Mouse (Mus musculus) lung, adult 18-20 months (tissue): ENCODE measurements around the gene Prune2.
"Not testable (repeated sequence)": the region's sequence is repeated elsewhere in the genome, so short reads cannot be mapped to it uniquely, and the experiment has no call there.

Experiments
- DNase-seq, 2 experiments: peaks; one replicate each; pipeline ENCODE4 v3.0.0; 2022; ENCODE audit warnings: mixed read lengths in 2 of 2

The Prune2 gene

DNA sequence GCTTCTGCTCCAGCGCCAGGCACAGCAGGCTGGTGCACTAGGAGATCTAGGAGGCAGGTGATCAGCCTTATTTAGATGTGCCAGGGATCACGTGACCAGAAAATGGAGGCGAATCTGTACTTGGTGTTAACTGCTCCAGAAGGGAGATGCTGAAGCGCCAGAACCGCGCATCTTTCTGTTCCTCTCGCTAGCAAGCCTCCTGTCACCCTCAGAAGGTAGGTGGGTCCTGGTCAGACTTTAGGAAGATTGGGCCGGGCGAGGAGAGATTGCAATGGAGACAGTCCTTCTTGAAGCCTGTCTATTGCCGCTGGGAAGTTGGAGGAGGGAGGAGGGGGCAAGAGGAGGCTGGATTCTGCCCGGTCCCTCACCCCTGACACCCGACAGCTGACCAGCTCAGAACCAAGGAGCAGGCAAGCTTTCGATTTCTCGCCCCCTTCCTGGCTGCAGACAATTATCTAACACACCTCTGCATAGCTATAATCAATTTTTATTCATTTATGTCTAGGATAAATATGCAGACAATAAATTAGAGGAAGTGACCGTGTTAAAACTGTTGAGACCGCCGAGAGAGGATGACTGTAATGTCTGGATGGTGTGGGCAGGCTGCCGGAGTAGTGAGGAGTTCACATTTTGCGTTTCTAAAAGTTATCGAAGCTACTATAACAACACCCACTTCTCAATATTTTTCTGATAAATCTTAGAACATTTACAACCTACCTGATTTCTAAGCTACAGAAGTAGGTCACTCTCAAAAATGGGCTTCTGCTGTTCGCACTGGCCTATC is 181.0 kb downstream of the Prune2 start:
- DNase-seq: no peak

DNA sequence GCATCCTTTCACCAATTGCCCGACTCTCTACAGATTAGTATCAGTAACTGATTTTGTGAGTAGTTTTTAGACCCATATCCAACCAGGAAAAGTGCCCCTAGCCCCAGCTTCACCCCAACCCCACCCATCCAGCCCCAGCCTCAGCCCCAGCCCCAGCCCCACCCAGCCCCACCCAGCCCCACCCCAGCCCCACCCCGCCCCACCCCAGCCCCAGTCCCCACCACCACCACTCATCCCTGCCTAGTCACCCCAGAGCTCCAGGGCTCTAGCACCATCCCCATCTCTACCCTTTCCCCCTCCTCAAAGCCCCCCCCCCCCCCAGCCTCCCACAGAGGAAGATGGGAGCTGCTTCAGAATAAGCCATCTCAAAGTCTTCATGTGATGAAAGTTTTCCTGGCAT is 181.7 kb downstream of the Prune2 start:
- no peak for DNase-seq

GRCm38 (mm10) chr19:17138144-17138915 is 182.4 kb downstream of the Prune2 start:
- DNase-seq: no peak

- DNase-seq: no peak
Measured at GRCm38 (mm10) chr19:17140016-17140914, 184.3 kb downstream of the Prune2 start.

- DNase-seq: no peak
Measured at GRCm38 (mm10) chr19:17143245-17143644, 187.3 kb downstream of the Prune2 start.

DNA sequence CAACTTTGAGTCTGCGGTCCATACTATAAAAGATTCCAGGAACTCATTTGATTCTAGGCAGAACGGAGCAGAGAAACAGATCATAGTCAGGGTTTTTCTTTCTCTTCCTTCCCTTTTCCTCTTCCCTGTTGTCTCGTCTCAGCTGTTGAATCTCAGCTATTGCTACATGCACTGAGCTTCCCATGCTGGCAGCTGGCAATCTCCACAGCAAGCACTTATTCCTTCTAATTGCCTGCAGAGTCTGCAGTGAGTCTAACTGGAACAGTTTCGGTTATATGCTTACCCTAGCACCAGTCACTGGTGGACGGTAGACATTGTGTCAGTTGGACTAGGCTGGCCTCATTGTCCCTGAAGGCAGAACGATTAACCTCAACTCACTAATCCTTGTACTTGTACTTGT is 188.3 kb downstream of the Prune2 start:
- DNase-seq: peak in 1 of 2 experiments; percentile 4

DNA sequence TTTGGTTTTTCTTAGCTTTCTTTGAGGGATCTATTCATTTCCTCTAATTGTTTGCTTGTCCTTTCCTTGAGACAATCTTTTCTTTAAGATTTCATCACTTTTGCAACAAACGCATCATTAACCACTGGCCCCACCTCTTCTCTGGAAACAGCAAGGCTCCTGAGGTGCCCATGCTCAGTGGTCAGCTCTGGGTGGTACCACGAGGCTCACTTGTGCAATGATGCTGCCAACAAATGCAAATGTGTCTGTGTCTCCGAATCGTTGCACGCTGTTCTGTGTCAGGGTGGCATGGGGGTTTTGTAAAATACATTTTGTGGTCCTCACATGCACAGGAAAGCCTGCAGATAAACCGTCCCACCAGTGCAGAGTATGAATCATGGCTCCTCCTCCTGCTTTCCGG is 194.1 kb downstream of the Prune2 start:
- no peak for DNase-seq

DNA sequence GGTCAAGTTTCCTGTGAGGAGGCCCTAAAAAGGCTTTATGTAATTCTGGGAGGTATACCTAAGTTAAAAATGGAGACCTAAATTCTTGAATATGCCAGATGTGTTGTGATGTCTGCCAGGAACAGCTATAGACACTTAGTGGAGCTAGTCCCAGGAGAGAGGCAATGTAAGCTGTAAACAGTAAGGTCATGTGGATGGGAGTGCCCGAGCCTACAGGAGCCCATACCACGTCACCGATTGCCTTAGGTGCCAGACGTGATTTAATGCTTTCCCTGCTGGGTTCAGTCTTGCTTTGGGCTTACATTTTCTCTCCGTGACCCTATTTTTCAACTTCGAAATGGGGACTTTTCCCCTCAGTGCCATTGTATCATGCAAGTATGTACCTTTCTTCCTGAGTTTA is 195.9 kb downstream of the Prune2 start:
- DNase-seq: no peak

DNA sequence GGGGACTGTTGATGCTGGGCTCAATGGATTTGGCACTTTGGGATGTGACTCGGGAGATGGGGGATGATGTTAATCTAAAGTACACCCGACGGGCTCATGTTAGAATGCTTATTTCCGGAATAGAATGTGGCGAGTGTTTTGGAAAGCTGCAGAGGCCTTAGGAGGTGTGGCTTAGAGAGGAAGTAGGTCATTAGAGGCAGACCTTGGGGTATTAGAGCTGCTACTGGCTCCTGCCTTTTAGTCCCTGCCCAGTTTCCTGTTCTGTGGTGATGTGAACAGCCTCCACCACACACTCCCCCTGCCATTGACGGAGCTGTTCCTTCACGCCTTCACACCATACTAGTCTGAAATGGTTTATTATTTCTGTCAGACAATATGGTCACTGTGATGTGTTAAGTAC is 196.5 kb downstream of the Prune2 start:
- DNase-seq: no peak

GRCm38 (mm10) chr19:17153911-17154639 is 198.2 kb downstream of the Prune2 start:
- no peak for DNase-seq

- no peak for DNase-seq
Measured at GRCm38 (mm10) chr19:17155216-17155615, 199.3 kb downstream of the Prune2 start.

DNA sequence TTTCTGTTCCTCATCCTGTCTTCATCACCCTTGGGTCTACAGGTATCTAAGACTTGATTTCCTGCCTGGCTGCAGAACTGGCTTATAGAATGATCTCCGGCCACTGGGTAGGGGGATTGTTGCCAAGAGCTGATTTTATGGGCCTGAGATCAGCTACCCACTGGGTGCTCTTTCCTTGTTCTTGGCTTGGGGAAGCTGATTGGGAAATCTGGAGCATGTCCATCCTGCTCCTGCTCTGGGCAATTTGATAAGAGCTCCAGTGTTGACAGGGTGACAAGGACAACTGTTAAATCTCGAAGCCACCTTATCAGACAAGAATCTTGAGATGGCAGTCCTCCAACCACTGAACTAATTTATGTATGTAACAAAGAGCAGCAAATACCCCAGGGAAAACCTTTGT is 203.8 kb downstream of the Prune2 start:
- no peak for DNase-seq

- no peak for DNase-seq
Measured at GRCm38 (mm10) chr19:17160231-17160630, 204.3 kb downstream of the Prune2 start.

DNA sequence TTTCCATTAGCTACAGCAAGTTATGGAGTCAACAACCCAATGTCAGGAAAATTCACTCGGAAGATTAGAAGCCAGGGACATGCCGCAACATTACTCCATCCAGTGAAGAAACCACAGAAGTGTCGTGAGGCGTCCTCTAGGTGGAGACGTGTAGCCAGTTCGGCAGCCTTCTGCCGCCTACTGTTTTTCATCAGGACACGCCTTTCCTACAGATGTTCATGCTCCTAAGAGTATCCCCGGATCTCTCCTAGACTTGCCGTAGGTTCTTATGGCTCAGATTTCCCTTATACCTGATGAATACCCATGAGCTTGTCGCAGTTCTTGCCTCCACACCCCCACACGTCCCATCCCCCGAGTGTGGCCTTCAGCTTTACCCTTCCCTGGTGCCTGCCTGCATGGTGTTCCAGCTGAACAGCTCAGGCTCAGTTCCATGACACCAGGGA is 207.6 kb downstream of the Prune2 start:
- peak; percentile 44 to 54 for DNase-seq

- peak; percentile 7 to 13 for DNase-seq
Measured at GRCm38 (mm10) chr19:17166288-17166687, 210.4 kb downstream of the Prune2 start.

- no peak for DNase-seq
Measured at GRCm38 (mm10) chr19:17168186-17168585, 212.3 kb downstream of the Prune2 start.

DNA sequence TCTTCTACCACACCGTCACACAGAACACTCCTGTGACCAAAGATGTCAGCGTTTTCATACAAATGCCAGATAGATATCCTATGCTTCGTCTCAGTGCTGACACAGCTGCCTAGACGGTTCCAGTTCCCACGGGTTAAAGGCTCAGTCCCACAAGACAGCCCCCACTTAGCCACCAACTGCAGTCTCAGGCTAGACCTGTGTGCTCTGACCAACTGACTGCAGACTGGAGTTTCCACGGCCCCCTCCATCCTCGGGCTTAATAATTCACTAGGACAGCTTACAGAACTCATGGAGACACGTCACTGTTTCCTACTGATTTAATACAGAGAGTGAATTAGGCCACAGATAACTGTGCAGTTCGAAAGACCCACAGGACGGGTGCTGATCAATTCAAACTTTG is 213.8 kb downstream of the Prune2 start:
- DNase-seq: no peak

GRCm38 (mm10) chr19:17174501-17174900 is 218.6 kb downstream of the Prune2 start:
- DNase-seq: not testable (repeated sequence)

DNA sequence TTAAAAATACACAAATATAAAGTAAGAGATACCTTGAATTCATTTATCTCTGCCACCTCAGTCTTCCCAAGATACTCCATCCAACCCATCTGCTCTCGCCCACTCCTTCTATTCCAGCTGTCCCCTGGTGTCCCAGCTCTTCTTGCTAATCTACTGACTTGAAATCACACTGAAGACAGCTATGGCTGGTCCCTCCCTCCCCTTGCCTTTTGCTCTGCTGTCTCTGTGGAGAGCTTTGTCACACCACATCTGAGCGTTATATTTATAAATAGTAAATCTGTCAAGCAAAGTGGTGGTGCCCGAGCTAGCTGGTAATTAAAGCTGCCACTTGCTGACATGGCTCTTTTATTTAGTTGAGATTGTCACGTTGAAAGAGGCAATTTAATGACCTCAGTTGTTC is 224.6 kb downstream of the Prune2 start:
- no peak for DNase-seq

- DNase-seq: no peak
Measured at GRCm38 (mm10) chr19:17194730-17195129, 238.8 kb downstream of the Prune2 start.

- no peak for DNase-seq
Measured at GRCm38 (mm10) chr19:17199059-17199458, 243.1 kb downstream of the Prune2 start.

GRCm38 (mm10) chr19:17207141-17207540 is 251.2 kb downstream of the Prune2 start:
- DNase-seq: no peak
